Mouse (Mus musculus) CD4-positive helper T cell, adult 2 months (primary cell): Measurements from ENCODE around the gene Lmf2.

ENCODE experiments used
- DNase-seq: peaks from one replicate; pipeline ENCODE4 v3.0.0-alpha.2; 2012; ENCODE audit warnings: low read depth, missing footprints, low spot score

The Lmf2 gene

GRCm38 (mm10) chr15:89355241-89356187 lies at the start of gene Lmf2, which contains the start of gene Ncaph2:
TSS of gene Lmf2 (minus strand) at chr15:89355659.
TSS of gene Ncaph2 (plus strand) at chr15:89355719.
- DNase-seq: peak; percentile 97

GRCm38 (mm10) chr15:89404831-89405623 lies 49.6 kb upstream of the Lmf2 start:
- no peak for DNase-seq

GRCm38 (mm10) chr15:89402471-89402870 lies 47.0 kb upstream of the Lmf2 start:
- no peak for DNase-seq

- no peak for DNase-seq
Observed at GRCm38 (mm10) chr15:89399716-89400115, 44.3 kb upstream of the Lmf2 start.

GRCm38 (mm10) chr15:89398146-89398545 lies 42.7 kb upstream of the Lmf2 start:
- no peak for DNase-seq

GRCm38 (mm10) chr15:89396883-89397282 lies 41.4 kb upstream of the Lmf2 start:
- DNase-seq: no peak

GRCm38 (mm10) chr15:89390081-89390480 lies 34.6 kb upstream of the Lmf2 start:
- no peak for DNase-seq

GRCm38 (mm10) chr15:89387127-89387526 lies 31.7 kb upstream of the Lmf2 start:
- DNase-seq: peak; percentile 34

- no peak for DNase-seq
Observed at GRCm38 (mm10) chr15:89384617-89385016, 29.2 kb upstream of the Lmf2 start, which contains the start of gene Klhdc7b. TSS of gene Klhdc7b (plus strand) at chr15:89384917.

- no peak for DNase-seq
Observed at GRCm38 (mm10) chr15:89379429-89379828, 24.0 kb upstream of the Lmf2 start.

- DNase-seq: no peak
Observed at GRCm38 (mm10) chr15:89378831-89379401, 23.5 kb upstream of the Lmf2 start, which contains the start of gene Odf3b. TSS of gene Odf3b (minus strand) at chr15:89379282.

GRCm38 (mm10) chr15:89377938-89378828 lies 22.7 kb upstream of the Lmf2 start:
- no peak for DNase-seq

GRCm38 (mm10) chr15:89377362-89377761 lies 21.9 kb upstream of the Lmf2 start:
- DNase-seq: no peak

- DNase-seq: no peak
Observed at GRCm38 (mm10) chr15:89376957-89377356, 21.5 kb upstream of the Lmf2 start, which contains the start of gene Tymp. TSS of gene Tymp (minus strand) at chr15:89377039.

- no peak for DNase-seq
Observed at GRCm38 (mm10) chr15:89376040-89376439, 20.6 kb upstream of the Lmf2 start.

- DNase-seq: no peak
Observed at GRCm38 (mm10) chr15:89374801-89375534, 19.5 kb upstream of the Lmf2 start.

- no peak for DNase-seq
Observed at GRCm38 (mm10) chr15:89374340-89374739, 18.9 kb upstream of the Lmf2 start.

GRCm38 (mm10) chr15:89373762-89374248 lies 18.3 kb upstream of the Lmf2 start, which contains the start of gene Sco2:
TSS of gene Sco2 (minus strand) at chr15:89373846.
- DNase-seq: peak; percentile 88

GRCm38 (mm10) chr15:89373027-89373761 lies 17.7 kb upstream of the Lmf2 start:
- DNase-seq: peak; percentile 91
